Mouse (Mus musculus) myocyte (in vitro differentiated cells): ENCODE measurements around the gene Adcy7.

Source experiments
- CEBPB ChIP-seq: IDR thresholded peaks from 2 replicates; pipeline ENCODE4 v1.6.1; 2011; ENCODE audit warnings: mild to moderate bottlenecking, moderate library complexity; ENCODE audit not compliant: poor library complexity, insufficient read depth, severe bottlenecking
- MAX ChIP-seq: IDR thresholded peaks from one replicate; pipeline ENCODE4 v1.6.1; 2011; ENCODE audit warnings: low read depth, mild to moderate bottlenecking, control low read depth
- MYOD1 ChIP-seq, 3 experiments: IDR thresholded peaks; one replicate each; pipeline ENCODE4 v1.6.1; 2011; ENCODE audit warnings: control low read depth in 2 of 3, low read depth in 2 of 3, mild to moderate bottlenecking in 2 of 3, moderate library complexity in 1 of 3; ENCODE audit not compliant: insufficient read length in 2 of 3, control insufficient read depth in 1 of 3
- MYOG ChIP-seq, 3 experiments: IDR thresholded peaks; one replicate each; pipeline ENCODE4 v1.6.1; 2011; ENCODE audit warnings: control low read depth in 2 of 3, low read depth in 2 of 3, mild to moderate bottlenecking in 2 of 3; ENCODE audit not compliant: insufficient read length in 2 of 3, control insufficient read depth in 1 of 3, insufficient read depth in 1 of 3
- POLR2A ChIP-seq: IDR thresholded peaks from one replicate; pipeline ENCODE4 v1.6.1; 2011; ENCODE audit warnings: low read depth, mild to moderate bottlenecking, control low read depth, moderate library complexity; ENCODE audit not compliant: insufficient read length
- POLR2AphosphoS2 ChIP-seq: IDR thresholded peaks from one replicate; pipeline ENCODE4 v1.6.1; 2011; ENCODE audit warnings: low read depth, control low read depth; ENCODE audit not compliant: insufficient read length
- TCF12 ChIP-seq: IDR thresholded peaks from one replicate; pipeline ENCODE4 v1.6.1; 2011; ENCODE audit warnings: mild to moderate bottlenecking, control low read depth; ENCODE audit not compliant: poor library complexity, insufficient read depth, severe bottlenecking
- USF1 ChIP-seq: IDR thresholded peaks from one replicate; pipeline ENCODE4 v1.6.1; 2011; ENCODE audit warnings: low read depth, mild to moderate bottlenecking, control low read depth, moderate library complexity

GRCm38 (mm10) chr8:88272231-88273050, at the start of gene Adcy7:
- TF ChIP-seq TCF12 (no peak), POLR2A (peak; percentile 58), CEBPB (no peak), POLR2AphosphoS2 (peak; percentile 65), MYOD1 (IDR thresholded peaks at IDR 0.05; ENCODE audit: control insufficient read depth in 1 of 3, insufficient read length in 2 of 3, low read depth in 2 of 3) (peak in 1 of 3 experiments; percentile 27), USF1 (peak; percentile 67), MYOG (IDR thresholded peaks at IDR 0.05; ENCODE audit: control insufficient read depth in 1 of 3, insufficient read depth in 1 of 3, insufficient read length in 2 of 3, low read depth in 2 of 3) (peak in 1 of 3 experiments; percentile 20), MAX (no peak)
